Mouse (Mus musculus) limb, embryonic 10.5 days (tissue): ENCODE results near the gene C8a. TPM values are rescaled to one million over a fixed set of nuclear protein-coding genes. Genes with fewer than 3 reads are reported as not detected.

Experiments
- DNase-seq: peaks from one replicate; pipeline ENCODE4 v3.0.0-alpha.2; 2017; ENCODE audit warnings: low spot score
- H3K27ac ChIP-seq: fragments of 300-500 bp; sonication (generic); 2 replicates; pipeline ENCODE4 v1.5.1; 2016; ENCODE audit warnings: mild to moderate bottlenecking
- H3K27me3 ChIP-seq: fragments of 300-500 bp; sonication (generic); 2 replicates; pipeline ENCODE4 v1.6.1; 2016; ENCODE audit warnings: low read depth, mild to moderate bottlenecking; ENCODE audit not compliant: poor library complexity, severe bottlenecking
- H3K36me3 ChIP-seq: fragments of 300-500 bp; sonication (generic); 2 replicates; pipeline ENCODE4 v1.6.1; 2016; ENCODE audit warnings: mild to moderate bottlenecking, moderate library complexity
- H3K4me1 ChIP-seq: fragments of 300-500 bp; sonication (generic); 2 replicates; pipeline ENCODE4 v1.6.1; 2016
- H3K4me3 ChIP-seq: fragments of 300-500 bp; sonication (generic); 2 replicates; pipeline ENCODE4 v1.5.1; 2016; ENCODE audit warnings: mild to moderate bottlenecking, moderate library complexity
- H3K9me3 ChIP-seq: fragments of 300-500 bp; sonication (generic); replicated peaks from 2 replicates; pipeline ENCODE4 v1.6.1; 2016; ENCODE audit warnings: mild to moderate bottlenecking
- WGBS: fragments of 180-500 bp; shearing (Covaris S2); methylation state at CpG from one replicate; pipeline ENCODE4 v1.1.7; 2016; 5-methylcytosine and 5-hydroxymethylcytosine counted together
- polyA plus RNA-seq: library from polyadenylated mRNA; unstranded; fragments of >200 nt; fragmentation: Nextera tagmentation; extraction: Ambion mirVana; gene quantifications from 2 replicates; pipeline ENCODE4 v1.2.1, GENCODE M21; 2016

The C8a gene
- polyA plus RNA-seq, 1 experiment from 2014 or later, result not detected

DNA sequence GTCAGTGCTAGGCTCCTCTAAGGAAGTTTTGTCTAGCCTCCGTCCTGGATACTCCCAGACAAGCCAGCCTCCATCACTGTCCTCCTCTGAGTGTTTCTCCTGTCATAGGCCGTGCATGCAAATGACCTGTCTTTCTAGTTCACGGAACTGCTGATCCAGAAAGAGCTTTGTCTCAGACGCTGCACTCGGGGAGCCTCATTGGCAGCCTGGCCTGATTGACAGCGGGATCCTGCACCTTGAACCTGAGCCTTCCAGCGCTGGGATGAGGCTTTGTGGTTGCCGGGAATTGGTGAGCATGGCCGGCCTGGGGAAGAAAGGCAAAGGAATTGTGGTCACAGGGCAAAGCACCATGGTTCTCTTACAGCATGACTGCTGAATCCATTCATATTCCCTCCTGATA lies 11.3 kb upstream of the C8a start:
- Histone ChIP-seq H3K36me3 (no peaks in the 10 kb centered on the region), H3K27me3 (no peaks in the 10 kb centered on the region), H3K4me3 (no peak overlapping the region), H3K9me3 (no peaks in the 10 kb centered on the region), H3K4me1 (peaks cover 5% of the 10 kb centered on the region; the same call in 1 of the 2 replicates), H3K27ac (no peak overlapping the region)
- no peak for DNase-seq
- 82% methylated on average over 9 of the region's 9 CpGs for WGBS

DNA sequence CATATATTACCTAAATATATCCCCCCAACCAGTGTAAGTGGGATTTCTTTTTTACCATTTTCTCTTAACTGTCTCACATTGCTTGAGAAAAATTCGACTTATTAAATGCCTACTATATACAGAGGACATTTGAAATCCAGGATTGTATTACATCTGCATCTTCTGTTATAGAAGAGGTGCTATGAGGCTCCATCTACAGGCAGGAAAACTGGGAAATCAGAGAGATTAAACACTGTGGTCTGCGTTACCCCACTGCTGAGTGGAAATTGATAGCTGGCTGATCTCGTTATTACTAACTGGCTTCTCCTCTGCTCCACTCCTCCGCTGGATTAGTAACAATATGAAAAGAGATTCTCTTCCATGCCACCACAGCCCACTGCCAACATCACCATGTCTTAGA lies 366 bp downstream of the C8a start:
- WGBS, result 87% methylated on average over 4 of the region's 4 CpGs

GRCm38 (mm10) chr4:104870196-104870595 lies 6.0 kb downstream of the C8a start:
- H3K4me3 ChIP-seq, result no peak overlapping the region
- DNase-seq, result no peak
- WGBS, result 87% methylated on average over 5 of the region's 5 CpGs

More for the DNA sequence above, 366 bp downstream of the C8a start:
- no peaks in the 10 kb centered on the region for H3K36me3 ChIP-seq
- H3K4me1 ChIP-seq, result no peaks in the 10 kb centered on the region
- no peaks in the 10 kb centered on the region for H3K27me3 ChIP-seq
- no peaks in the 10 kb centered on the region for H3K9me3 ChIP-seq
- no peak overlapping the region for H3K4me3 ChIP-seq
- DNase-seq, result no peak
- H3K27ac ChIP-seq, result no peak overlapping the region

DNA sequence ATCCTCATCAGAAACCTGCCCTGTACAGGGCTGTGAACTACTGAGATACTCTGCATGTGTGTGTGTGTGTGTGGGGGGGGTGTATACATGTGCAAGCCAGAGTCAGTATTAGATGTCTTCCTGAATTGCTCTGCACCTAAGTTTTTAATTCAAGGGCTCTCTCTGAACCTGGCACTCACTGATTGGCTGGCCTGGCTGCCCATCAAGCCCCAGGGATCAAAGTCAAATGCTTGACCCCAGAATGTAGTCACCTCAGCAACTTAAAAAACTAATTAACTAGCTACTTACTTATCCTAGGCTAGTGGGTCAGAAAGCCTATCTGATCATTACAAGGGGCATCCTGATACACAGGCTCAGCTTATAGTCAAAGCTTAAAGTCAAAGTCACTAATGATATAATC lies 6.6 kb downstream of the C8a start:
- Histone ChIP-seq H3K36me3 (no peaks in the 10 kb centered on the region), H3K27me3 (no peaks in the 10 kb centered on the region), H3K9me3 (no peaks in the 10 kb centered on the region), H3K27ac (no peak overlapping the region), H3K4me3 (no peak overlapping the region), H3K4me1 (peaks cover 5% of the 10 kb centered on the region; the same call in 1 of the 2 replicates)
- no peak for DNase-seq

More at GRCm38 (mm10) chr4:104870196-104870595, 6.0 kb downstream of the C8a start:
- Histone ChIP-seq H3K27me3 (no peaks in the 10 kb centered on the region), H3K4me1 (peaks cover 5% of the 10 kb centered on the region; the same call in 1 of the 2 replicates), H3K9me3 (no peaks in the 10 kb centered on the region), H3K27ac (no peak overlapping the region), H3K36me3 (no peaks in the 10 kb centered on the region)

DNA sequence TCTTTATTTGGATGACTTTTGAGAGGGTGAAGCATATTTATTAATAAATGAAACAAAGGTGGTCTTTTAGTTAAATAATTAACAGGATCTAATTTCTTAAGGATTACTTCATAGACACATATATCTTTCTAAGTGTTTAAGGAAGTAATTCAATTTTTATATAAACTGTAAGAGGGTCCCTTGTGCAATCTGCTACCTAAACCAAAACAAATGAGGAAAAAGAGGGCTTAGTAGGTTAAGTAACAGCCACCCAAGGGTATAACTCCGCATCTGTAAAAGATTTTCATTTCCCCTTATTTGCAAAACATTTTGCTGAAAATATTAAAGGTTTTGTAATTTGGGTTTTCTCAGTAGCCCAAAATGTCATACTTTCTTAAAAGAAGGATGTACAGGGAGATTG lies 11.8 kb downstream of the C8a start:
- H3K9me3 ChIP-seq, result no peaks in the 10 kb centered on the region
- 92% methylated on average over 1 of the region's 1 CpGs for WGBS
- no peak overlapping the region for H3K4me3 ChIP-seq
- DNase-seq, result no peak
- peaks cover 5% of the 10 kb centered on the region; the same call in 1 of the 2 replicates for H3K4me1 ChIP-seq
- no peaks in the 10 kb centered on the region for H3K27me3 ChIP-seq
- no peaks in the 10 kb centered on the region for H3K36me3 ChIP-seq
- H3K27ac ChIP-seq, result no peak overlapping the region

- WGBS, result 75% methylated on average over 8 of the region's 8 CpGs
These were observed 15.0 kb downstream of the C8a start for GRCm38 (mm10) chr4:104861241-104861640.

GRCm38 (mm10) chr4:104857823-104858222 lies 18.4 kb downstream of the C8a start:
- no peaks in the 10 kb centered on the region for H3K9me3 ChIP-seq
- DNase-seq, result no peak
- WGBS, result 86% methylated on average over 4 of the region's 4 CpGs
- H3K27me3 ChIP-seq, result no peaks in the 10 kb centered on the region
- no peaks in the 10 kb centered on the region for H3K4me1 ChIP-seq
- H3K27ac ChIP-seq, result no peak overlapping the region
- no peaks in the 10 kb centered on the region for H3K36me3 ChIP-seq
- no peak overlapping the region for H3K4me3 ChIP-seq

More at GRCm38 (mm10) chr4:104861241-104861640, 15.0 kb downstream of the C8a start:
- Histone ChIP-seq H3K36me3 (no peaks in the 10 kb centered on the region), H3K9me3 (no peaks in the 10 kb centered on the region), H3K27me3 (no peaks in the 10 kb centered on the region), H3K4me3 (no peak overlapping the region), H3K4me1 (peaks cover 5% of the 10 kb centered on the region; the same call in 1 of the 2 replicates), H3K27ac (no peak overlapping the region)
- no peak for DNase-seq

DNA sequence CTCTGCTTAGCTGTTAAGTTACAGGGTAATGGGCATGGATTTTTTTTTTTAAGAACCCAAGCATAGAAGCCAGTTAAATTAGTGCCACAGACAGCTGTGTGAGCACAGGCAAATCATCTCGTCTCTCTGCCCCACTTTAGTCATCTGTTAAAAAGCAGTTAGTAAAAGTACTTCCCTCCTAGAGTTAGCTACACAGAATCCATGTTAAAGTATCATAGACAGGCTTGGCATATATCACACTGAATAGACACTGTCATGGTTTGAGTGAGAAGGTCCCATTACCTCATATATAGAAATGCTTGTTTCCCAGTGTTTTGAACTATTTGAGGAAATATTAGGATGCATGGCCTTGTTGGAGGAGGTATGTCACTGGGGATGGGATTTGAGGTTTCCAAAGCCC lies 19.2 kb downstream of the C8a start, which contains the start of gene Gm17662:
TSS of gene Gm17662 (plus strand) at position 301 of the 400 bp plus-strand sequence.
- no peak for DNase-seq
- H3K9me3 ChIP-seq, result no peaks in the 10 kb centered on the region
- H3K27me3 ChIP-seq, result no peaks in the 10 kb centered on the region
- no peaks in the 10 kb centered on the region for H3K4me1 ChIP-seq
- no peak within 1 kb of the TSS for H3K4me3 ChIP-seq
- no peak within 1 kb of the TSS for H3K27ac ChIP-seq
- 79% methylated on average over 1 of the region's 1 CpGs for WGBS
- H3K36me3 ChIP-seq, result no peaks in the 10 kb centered on the region

DNA sequence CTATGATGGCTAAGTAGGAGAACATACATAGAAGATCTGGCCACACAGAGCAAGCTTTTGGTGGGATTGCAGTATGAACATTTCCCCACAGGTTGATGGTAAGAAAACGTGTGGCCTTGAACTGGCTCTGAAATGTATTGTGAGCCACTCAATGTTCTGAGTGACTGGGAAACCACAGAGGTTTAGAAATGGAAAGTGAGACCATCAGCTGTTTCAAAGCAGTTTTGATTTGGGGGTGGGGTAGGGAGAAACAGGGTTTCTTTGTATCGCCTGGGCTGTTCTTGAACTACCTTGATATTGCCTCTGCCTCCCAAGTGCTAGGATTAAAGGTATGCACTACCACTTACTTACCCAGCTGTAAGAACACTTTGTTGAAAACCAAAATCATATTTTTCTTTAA lies 21.0 kb downstream of the C8a start:
- H3K4me1 ChIP-seq, result no peaks in the 10 kb centered on the region
- no peak overlapping the region for H3K4me3 ChIP-seq
- no peak for DNase-seq
- no peak overlapping the region for H3K27ac ChIP-seq
- no peaks in the 10 kb centered on the region for H3K36me3 ChIP-seq
- WGBS, result 87% methylated on average over 2 of the region's 2 CpGs
- no peaks in the 10 kb centered on the region for H3K27me3 ChIP-seq
- H3K9me3 ChIP-seq, result no peaks in the 10 kb centered on the region

DNA sequence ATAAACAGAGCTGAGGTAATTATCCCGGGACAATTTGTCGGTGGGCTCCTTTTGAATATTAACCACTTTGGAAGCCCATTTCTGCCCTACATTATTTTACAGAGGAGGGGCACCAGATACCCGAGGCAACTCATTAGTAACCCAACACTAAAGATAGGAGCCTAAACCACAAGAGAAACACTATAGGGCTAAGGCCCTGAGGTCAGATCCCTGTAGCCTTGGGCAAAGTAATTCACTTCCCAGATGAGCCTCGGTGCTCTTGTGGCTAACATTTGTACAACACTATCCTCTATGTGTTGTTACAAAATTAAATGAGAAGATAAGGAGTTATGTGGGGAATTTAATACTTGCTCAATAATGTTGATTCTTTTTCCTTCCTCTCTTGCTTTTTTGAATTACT lies 32.7 kb downstream of the C8a start:
- WGBS, result 59% methylated on average over 4 of the region's 4 CpGs
- no peaks in the 10 kb centered on the region for H3K9me3 ChIP-seq
- no peaks in the 10 kb centered on the region for H3K36me3 ChIP-seq
- no peak overlapping the region for H3K4me3 ChIP-seq
- H3K27ac ChIP-seq, result no peak overlapping the region
- no peaks in the 10 kb centered on the region for H3K27me3 ChIP-seq
- no peak for DNase-seq
- no peaks in the 10 kb centered on the region for H3K4me1 ChIP-seq

GRCm38 (mm10) chr4:104842204-104842603 lies 34.0 kb downstream of the C8a start:
- Histone ChIP-seq H3K27me3 (no peaks in the 10 kb centered on the region), H3K4me1 (no peaks in the 10 kb centered on the region), H3K9me3 (no peaks in the 10 kb centered on the region), H3K36me3 (no peaks in the 10 kb centered on the region), H3K4me3 (no peak overlapping the region), H3K27ac (no peak overlapping the region)
- 89% methylated on average over 5 of the region's 5 CpGs for WGBS
- no peak for DNase-seq

DNA sequence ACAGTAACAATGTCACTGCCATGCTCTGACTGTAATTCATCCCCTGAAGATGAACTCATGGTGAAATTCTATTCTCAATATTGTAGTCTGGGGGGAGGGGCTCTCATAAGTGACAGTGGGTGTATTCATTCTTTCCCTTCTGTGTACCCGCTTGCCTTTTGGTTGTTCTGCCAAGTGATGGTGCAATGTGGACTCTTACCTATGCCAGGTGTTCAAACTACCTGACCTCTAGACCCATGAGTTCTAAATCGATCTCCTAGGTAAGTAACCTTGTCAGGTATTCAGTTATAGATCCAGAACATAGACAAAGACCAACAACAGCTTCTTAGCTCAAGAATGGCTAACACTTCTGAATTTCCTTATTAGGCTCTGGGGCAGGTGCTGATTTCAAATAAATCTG lies 37.9 kb downstream of the C8a start:
- WGBS, result 93% methylated on average over 2 of the region's 2 CpGs
- H3K4me3 ChIP-seq, result no peak overlapping the region
- H3K27me3 ChIP-seq, result no peaks in the 10 kb centered on the region
- no peak overlapping the region for H3K27ac ChIP-seq
- DNase-seq, result no peak
- no peaks in the 10 kb centered on the region for H3K36me3 ChIP-seq
- no peaks in the 10 kb centered on the region for H3K9me3 ChIP-seq
- no peaks in the 10 kb centered on the region for H3K4me1 ChIP-seq

DNA sequence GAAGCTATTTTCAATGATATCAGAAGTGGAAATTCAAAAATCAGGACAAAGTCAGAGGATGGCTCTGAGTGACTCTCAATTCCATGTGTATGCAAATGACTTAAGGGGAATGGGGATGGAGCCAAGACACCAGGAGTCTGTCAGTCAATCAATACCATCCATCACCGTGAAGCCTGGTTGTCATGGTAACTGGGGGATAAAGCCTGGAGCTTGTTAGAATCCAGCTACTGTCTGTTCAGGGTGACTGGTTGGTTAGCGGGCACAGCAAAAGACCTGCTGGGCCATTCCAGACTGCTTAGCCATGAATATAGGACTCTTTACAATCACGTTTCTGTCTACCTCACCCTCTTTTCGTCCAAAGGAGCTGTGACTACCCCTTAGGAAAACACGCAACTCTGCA lies 41.1 kb downstream of the C8a start:
- Histone ChIP-seq H3K9me3 (no peaks in the 10 kb centered on the region), H3K4me3 (no peak overlapping the region), H3K36me3 (no peaks in the 10 kb centered on the region), H3K27me3 (no peaks in the 10 kb centered on the region), H3K27ac (no peak overlapping the region), H3K4me1 (no peaks in the 10 kb centered on the region)
- no peak for DNase-seq
- 61% methylated on average over 5 of the region's 5 CpGs for WGBS

DNA sequence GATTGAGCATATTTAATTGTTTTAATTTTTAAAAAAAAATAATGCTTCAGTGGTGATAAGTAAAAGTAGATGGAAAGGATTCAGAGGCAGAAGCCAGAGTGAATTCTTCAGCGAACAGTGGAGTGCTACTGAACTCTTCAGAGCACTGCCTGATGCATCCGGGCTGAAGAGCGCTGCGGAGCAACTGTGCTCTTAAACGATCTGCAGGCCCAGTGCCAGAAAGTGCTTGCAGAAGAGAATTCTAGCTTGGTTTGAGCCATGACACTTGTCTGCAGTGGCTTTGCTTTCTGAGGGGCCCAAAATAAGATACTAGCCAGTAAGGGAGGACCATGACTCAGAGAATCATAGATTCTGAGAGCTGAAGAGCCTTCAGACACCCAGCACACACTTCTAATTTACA lies 47.3 kb downstream of the C8a start:
- Histone ChIP-seq H3K4me3 (no peak overlapping the region), H3K4me1 (no peaks in the 10 kb centered on the region), H3K27me3 (no peaks in the 10 kb centered on the region; the same call in 1 of the 2 replicates), H3K27ac (no peak overlapping the region), H3K36me3 (no peaks in the 10 kb centered on the region), H3K9me3 (no peaks in the 10 kb centered on the region)
- WGBS, result 86% methylated on average over 5 of the region's 5 CpGs
- no peak for DNase-seq
